Mouse (Mus musculus) CD4-positive helper T cell, adult 2 months (primary cell): ENCODE measurements at regions not wholly inside any gene's neighbourhood (a gene's known extent, or its start where the extent isn't known, plus 50 kb on each side); places are given as distances from the start of the nearest gene placed in this dataset.

ENCODE experiments used
- DNase-seq: peaks from one replicate; pipeline ENCODE4 v3.0.0-alpha.2; 2012; ENCODE audit warnings: low read depth, missing footprints, low spot score

- DNase-seq: no peak
Observed at GRCm38 (mm10) chr6:31995977-31996376, 54.1 kb upstream of the 1700012A03Rik start.

- DNase-seq: no peak
Observed at GRCm38 (mm10) chr6:31995249-31995648, 54.8 kb upstream of the 1700012A03Rik start.

DNA sequence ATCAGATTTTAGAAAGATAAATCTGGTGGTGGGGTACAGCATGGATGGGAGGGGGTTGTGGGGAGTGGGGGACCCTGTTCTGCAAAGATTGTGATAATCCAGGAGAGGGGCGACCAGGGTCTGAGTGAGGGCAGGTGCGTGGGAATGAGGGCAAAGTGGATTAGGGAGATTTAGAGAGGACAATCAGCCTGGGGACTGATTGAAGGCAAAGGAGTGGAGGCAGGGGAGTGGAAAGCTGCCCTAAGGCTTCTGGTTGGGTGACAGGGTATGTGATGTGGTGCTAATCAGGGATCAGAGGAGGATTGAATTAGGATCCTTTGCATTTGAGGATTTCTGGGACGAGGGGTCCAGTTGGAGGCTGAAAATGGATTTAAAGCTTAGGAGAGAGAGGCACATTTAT is 64.3 kb upstream of the 1700012A03Rik start:
- DNase-seq: no peak

DNA sequence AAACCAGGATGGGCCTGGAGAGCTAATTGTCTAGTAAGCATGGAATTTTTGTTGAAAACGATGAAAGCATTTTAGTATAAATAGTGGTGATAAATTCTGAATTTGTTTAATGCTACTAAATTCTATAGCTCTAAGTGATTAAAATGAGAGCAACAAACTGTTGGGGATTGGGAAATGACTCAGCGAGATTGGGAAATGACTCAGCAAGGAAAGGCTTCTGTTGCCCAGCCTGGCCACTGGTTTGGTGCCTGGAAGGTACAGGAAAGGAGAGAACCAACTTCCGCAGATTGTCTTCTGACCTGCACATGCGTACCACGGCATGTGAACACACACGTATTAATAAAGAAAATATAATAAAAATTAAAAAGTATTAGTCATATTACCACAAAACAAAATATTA is 73.3 kb upstream of the 1700012A03Rik start:
- DNase-seq: no peak

GRCm38 (mm10) chr6:31948063-31948481 is 102.0 kb upstream of the 1700012A03Rik start:
- no peak for DNase-seq

DNA sequence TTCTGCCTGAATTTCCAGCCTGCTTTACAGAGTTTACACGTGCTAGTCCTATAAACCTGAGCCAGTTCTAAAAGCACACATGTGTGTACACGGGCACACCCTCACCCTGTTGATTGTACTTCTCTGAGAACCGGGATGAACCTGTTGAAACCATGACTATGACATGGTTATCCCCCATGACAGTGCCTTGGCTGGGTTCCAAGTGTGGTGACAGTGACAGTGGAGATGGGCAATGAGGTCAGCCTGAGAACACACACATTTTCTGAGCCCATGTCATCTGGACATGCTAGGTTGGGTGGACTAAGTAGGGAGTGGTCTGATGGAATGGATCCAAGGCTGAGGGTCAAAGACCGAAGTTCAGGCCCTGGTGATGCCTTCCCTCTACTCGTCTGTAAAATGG is 103.5 kb upstream of the 1700012A03Rik start:
- no peak for DNase-seq

DNA sequence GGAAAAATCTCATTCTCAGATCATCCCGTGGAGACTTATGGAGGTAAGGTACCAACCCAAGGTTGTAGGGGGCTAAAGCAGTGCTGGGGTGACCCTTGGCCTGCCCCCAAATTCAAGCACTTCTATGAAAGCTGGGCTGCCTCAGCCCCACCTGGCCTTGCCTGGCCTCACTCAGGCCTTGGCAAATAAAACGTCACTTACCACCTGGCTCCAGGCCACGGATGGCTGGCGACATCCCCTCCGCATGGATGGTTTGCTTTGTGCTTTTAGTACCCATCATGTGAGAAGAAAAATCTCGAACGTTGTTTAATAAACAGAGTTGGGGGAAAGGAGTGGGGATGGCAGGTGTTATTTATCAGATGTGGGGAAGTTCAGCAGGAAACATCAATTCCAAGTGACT is 104.7 kb upstream of the 1700012A03Rik start:
- no peak for DNase-seq

GRCm38 (mm10) chr6:31944546-31944945 is 105.5 kb upstream of the 1700012A03Rik start:
- DNase-seq: no peak

GRCm38 (mm10) chr6:31942696-31943095 is 107.3 kb upstream of the 1700012A03Rik start:
- DNase-seq: no peak

GRCm38 (mm10) chr6:31938216-31938814 is 111.7 kb upstream of the 1700012A03Rik start:
- DNase-seq: peak; percentile 46

GRCm38 (mm10) chr6:31937146-31937545 is 112.9 kb upstream of the 1700012A03Rik start:
- no peak for DNase-seq

DNA sequence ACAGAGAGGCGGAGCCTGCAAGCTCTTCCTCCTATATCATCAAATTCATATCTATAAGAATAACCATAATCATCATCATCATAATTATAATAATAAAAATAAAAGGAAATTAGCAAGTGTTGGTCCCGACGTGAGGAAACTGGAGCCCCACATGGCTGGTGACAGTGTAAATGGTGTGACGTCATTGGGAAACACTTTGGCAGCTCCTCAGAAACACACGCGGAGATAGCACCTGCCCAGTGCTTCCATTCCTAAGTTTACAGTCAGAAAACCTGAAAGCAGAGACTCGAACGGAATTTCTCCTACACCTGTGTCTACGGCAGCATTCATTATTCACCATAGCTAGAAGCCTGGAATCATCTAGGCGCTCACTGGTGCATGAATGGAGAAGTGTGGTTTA is 115.2 kb upstream of the 1700012A03Rik start:
- no peak for DNase-seq

GRCm38 (mm10) chr6:31933956-31934355 is 116.1 kb upstream of the 1700012A03Rik start:
- DNase-seq: no peak

DNA sequence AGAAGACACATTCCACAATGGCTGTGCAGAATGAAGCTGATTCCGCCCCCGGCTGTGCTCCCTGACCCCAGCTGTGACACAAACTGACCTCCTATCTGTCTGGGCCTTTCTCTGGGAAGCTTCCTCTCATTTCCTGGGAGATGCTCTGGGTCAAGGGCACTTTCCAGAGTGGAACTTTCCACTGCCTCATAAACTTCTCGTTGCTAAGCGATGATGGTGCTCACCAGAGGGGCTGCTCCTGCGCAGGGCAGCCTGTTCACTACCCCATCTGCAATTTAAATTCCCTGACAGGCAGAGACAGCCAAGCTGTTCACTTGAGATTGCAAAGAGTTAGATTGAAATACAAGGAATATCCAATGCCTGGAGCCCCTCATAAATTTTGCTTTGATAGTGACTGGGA is 116.7 kb upstream of the 1700012A03Rik start:
- DNase-seq: no peak

- no peak for DNase-seq
Observed at GRCm38 (mm10) chr6:31931116-31931515, 118.9 kb upstream of the 1700012A03Rik start.

- no peak for DNase-seq
Observed at GRCm38 (mm10) chr6:31929165-31929564, 120.9 kb upstream of the 1700012A03Rik start.

DNA sequence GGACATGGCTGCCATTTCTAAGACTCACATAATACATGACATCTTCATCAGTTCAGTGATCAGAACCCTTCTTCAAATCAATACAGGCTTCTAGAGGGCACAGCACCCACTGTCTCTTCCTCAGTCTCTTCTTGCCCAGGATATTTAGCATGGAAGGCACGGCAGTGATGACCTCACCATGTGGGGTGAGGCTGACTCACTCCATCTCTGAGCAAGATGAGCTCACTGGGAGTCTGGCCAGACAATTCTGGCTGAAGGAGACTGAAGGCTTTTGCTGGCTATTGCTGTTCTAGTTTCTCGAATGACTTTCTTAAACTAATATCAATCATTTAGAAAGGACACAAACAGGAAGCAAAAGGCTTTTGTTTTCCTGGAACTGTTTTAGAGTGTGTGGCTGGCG is 122.9 kb upstream of the 1700012A03Rik start:
- no peak for DNase-seq

GRCm38 (mm10) chr6:31924669-31925046 is 125.4 kb upstream of the 1700012A03Rik start:
- DNase-seq: no peak

GRCm38 (mm10) chr6:31923951-31924668 is 125.9 kb upstream of the 1700012A03Rik start:
- DNase-seq: no peak

- DNase-seq: no peak
Observed at GRCm38 (mm10) chr6:31921561-31922152, 128.4 kb upstream of the 1700012A03Rik start.

DNA sequence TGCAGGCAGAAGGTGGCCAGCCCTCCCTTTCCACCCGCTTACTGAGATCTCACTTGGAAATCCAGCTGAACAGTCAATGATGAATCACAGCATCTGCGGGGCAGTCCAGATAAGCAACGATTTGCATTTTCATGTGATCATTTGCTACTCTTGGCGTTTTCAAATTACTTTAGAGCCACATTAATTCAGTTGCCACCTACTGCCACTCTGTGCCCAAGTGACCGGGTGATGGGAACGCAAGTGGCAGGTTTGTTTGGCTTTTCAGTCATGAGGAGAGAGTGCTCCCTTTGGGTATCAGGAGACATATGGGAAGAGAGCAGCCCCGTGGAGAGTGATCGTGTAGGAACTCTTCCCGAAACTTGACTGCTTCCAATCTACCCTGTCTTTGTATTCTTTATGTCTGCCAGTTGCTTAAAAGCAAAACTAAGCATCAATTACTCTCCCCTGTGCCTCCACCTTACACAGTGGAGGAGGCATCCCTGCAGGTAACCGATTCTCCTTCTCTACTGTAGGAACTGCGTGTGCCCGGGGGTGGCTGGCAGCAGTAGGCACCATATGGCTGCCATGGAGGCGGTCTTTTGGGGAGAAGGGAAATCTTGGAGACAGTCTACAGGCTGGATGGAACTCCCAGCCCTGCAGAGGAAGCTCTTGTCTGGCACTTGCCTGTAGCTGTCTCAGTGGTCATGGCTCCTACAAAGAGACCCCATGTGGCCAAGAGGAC is 132.5 kb upstream of the 1700012A03Rik start:
- no peak for DNase-seq

DNA sequence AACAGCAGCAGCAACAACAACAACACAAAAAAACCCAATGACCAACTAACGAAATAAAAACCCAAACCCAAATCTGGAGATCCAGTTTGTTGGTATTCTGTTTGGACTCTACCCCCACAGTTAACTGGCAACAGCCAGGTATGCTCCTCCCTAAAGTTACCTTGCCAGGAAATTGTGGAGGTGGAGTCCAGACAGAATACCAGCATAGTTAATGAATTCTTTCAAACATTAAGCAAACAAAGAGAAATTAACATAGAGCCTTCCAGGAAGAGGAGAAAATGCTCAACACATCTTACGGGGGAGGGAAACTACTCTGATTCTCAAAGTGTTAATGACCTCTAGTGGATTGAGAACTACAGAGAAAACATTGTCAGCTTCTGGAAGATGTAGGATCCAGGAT is 148.3 kb upstream of the 1700012A03Rik start:
- no peak for DNase-seq
